Mouse (Mus musculus) limb, embryonic 13.5 days (tissue): ENCODE measurements around the gene Ky. TPM values are rescaled to one million over a fixed set of nuclear protein-coding genes. Genes with fewer than 3 reads are reported as not detected.
A peak's percentile ranks its signal among the peaks of the same experiment; 100 is the strongest.

Experiments used
- ATAC-seq: fragments of 200-750 bp; cut with Nextera tagmentation; 2 replicates; pipeline ENCODE4 v1.8.0; 2017; ENCODE audit warnings: low read depth, moderate number of reproducible peaks, moderate TSS enrichment; ENCODE audit not compliant: low FRiP score
- H3K27ac ChIP-seq: fragments of 300-500 bp; sonication (generic); 2 replicates; pipeline ENCODE4 v1.5.1; 2015; ENCODE audit warnings: inconsistent platforms, mild to moderate bottlenecking, moderate library complexity
- H3K27me3 ChIP-seq: fragments of 300-500 bp; sonication (generic); 2 replicates; pipeline ENCODE4 v1.6.1; 2015; ENCODE audit warnings: mild to moderate bottlenecking, inconsistent platforms
- H3K36me3 ChIP-seq: fragments of 300-500 bp; sonication (generic); 2 replicates; pipeline ENCODE4 v1.6.1; 2015; ENCODE audit warnings: inconsistent platforms, mild to moderate bottlenecking, moderate library complexity
- H3K4me1 ChIP-seq: fragments of 300-500 bp; sonication (generic); 2 replicates; pipeline ENCODE4 v1.6.1; 2015; ENCODE audit warnings: inconsistent platforms
- H3K4me2 ChIP-seq: fragments of 300-500 bp; sonication (generic); replicated peaks from 2 replicates; pipeline ENCODE4 v1.6.1; 2015; ENCODE audit warnings: inconsistent platforms, mild to moderate bottlenecking, moderate library complexity
- H3K4me3 ChIP-seq: fragments of 300-500 bp; sonication (generic); 2 replicates; pipeline ENCODE4 v1.5.1; 2015; ENCODE audit warnings: moderate library complexity, mild to moderate bottlenecking, inconsistent platforms
- H3K9ac ChIP-seq: fragments of 300-500 bp; sonication (generic); 2 replicates; pipeline ENCODE4 v1.6.1; 2015; ENCODE audit warnings: mild to moderate bottlenecking, inconsistent platforms
- H3K9me3 ChIP-seq: fragments of 300-500 bp; sonication (generic); 2 replicates; pipeline ENCODE4 v1.6.1; 2016; ENCODE audit warnings: inconsistent platforms
- WGBS: fragments of 180-500 bp; shearing (Covaris S2); methylation state at CpG from one replicate; pipeline ENCODE4 v1.1.7; 2015; 5-methylcytosine and 5-hydroxymethylcytosine counted together
- polyA plus RNA-seq: library from polyadenylated mRNA; unstranded; fragments of >200 nt; fragmentation: Nextera tagmentation; extraction: Ambion mirVana; gene quantifications from 2 replicates; pipeline ENCODE4 v1.2.1, GENCODE M21; 2015

The Ky gene
- polyA plus RNA-seq, 1 experiment from 2014 or later = 0.39 TPM

DNA sequence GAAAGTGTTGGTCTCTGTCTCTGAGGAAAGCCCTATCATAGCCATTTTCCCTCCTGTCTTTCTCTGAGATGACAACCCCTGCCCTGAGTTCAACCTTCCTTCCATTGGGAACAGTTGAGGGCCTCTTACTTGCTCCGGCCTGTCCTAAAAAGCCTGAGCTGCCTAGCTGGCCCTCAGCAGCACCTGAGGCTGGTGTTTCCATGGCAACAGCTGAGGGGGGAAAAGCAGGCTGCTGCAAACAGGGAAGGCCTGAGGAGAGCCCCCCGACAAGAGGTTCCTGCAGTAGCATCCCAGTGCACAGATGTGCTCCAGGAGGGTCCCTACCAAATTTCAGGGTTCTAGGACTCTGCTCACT lies 38.2 kb downstream of the Ky start:
- Histone ChIP-seq H3K4me3 (no peak overlapping the region), H3K27me3 (peaks cover 54% of the 10 kb centered on the region), H3K9ac (no peak overlapping the region), H3K27ac (no peak overlapping the region), H3K4me1 (peaks cover 21% of the 10 kb centered on the region), H3K9me3 (no peaks in the 10 kb centered on the region), H3K4me2 (no peak overlapping the region; the same call in 1 of the 2 replicates), H3K36me3 (no peaks in the 10 kb centered on the region)
- WGBS = 58% methylated on average over 2 of the region's 2 CpGs
- no peak for ATAC-seq

DNA sequence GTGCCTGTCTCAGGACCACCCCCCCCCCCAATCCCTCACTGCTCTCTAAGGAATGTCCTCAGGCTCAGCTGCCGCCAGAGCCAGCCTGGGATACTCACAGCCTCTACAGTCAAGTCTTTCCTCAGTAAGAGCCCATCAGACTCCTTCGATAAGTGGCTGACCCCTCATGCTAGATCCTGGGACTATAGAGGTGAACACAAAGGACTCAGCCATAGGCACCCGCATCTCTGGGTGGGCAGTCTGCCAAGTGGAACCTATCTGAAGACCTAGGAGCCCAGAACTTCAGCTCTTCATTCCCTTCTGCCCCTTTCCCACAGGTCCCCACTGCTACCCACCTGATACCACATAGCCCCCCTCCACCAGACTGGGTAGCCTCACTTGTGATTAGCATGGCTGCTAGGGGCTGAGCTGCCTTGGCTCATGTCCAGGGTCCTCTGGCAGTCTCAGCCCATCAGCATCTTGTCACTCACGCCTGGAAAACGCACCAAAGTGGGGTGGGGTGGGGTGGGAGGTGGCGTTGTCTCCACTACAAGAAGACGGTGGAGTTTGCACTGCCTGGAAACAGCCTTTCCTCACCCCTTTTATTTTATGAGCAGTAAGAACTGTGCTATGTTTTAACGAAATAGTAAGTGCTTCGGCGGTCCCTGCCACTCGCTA lies 38.7 kb downstream of the Ky start:
- peak overlapping the region; percentile 25; the same call in 1 of the 2 replicates for H3K9ac ChIP-seq
- peaks cover 54% of the 10 kb centered on the region for H3K27me3 ChIP-seq
- no peaks in the 10 kb centered on the region for H3K9me3 ChIP-seq

DNA sequence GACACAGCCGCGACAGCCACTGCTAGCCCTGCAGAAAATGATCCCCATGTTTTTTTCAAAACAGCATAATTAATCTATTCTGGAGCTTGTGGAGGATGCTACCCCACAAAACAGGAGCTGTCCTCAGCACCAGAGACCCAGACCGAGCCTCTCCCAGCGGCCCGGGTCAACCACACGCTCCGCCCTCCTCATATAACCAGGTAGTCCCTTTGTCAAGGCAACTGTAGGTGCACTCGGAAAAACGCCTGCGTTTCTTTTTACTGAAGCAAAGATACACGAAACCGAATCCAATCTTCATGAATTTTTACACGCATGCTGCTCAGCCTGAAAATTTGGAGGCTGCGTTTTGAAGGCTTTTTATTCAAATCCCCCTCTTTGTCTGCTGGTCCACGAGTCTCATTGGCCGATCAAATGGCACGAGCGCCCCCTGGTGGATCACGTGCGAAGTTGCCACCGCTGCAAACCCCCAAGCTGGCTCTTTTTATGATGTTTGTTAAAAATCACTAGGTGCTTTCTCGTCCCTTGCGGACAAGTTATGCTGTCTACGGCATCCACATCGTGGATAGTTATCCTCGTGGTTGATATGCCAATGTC lies 39.3 kb downstream of the Ky start:
- Histone ChIP-seq H3K4me3 (peak overlapping the region; percentile 39), H3K27ac (no peak overlapping the region), H3K36me3 (no peaks in the 10 kb centered on the region), H3K9ac (peak overlapping the region; percentile 25; the same call in 1 of the 2 replicates), H3K4me2 (peak overlapping the region; percentile 74), H3K27me3 (peaks cover 56% of the 10 kb centered on the region), H3K9me3 (no peaks in the 10 kb centered on the region), H3K4me1 (peaks cover 21% of the 10 kb centered on the region)
- ATAC-seq = peak; percentile 51; the same call in 1 of the 2 replicates
- WGBS = under 1% methylated on average over 26 of the region's 26 CpGs

More for the DNA sequence above, 38.7 kb downstream of the Ky start:
- Histone ChIP-seq H3K36me3 (no peaks in the 10 kb centered on the region), H3K4me3 (peak overlapping the region; percentile 39), H3K4me2 (peak overlapping the region; percentile 74), H3K4me1 (peaks cover 21% of the 10 kb centered on the region), H3K27ac (no peak overlapping the region)
- peak; percentile 55 for ATAC-seq
- WGBS = 20% methylated on average over 11 of the region's 11 CpGs

DNA sequence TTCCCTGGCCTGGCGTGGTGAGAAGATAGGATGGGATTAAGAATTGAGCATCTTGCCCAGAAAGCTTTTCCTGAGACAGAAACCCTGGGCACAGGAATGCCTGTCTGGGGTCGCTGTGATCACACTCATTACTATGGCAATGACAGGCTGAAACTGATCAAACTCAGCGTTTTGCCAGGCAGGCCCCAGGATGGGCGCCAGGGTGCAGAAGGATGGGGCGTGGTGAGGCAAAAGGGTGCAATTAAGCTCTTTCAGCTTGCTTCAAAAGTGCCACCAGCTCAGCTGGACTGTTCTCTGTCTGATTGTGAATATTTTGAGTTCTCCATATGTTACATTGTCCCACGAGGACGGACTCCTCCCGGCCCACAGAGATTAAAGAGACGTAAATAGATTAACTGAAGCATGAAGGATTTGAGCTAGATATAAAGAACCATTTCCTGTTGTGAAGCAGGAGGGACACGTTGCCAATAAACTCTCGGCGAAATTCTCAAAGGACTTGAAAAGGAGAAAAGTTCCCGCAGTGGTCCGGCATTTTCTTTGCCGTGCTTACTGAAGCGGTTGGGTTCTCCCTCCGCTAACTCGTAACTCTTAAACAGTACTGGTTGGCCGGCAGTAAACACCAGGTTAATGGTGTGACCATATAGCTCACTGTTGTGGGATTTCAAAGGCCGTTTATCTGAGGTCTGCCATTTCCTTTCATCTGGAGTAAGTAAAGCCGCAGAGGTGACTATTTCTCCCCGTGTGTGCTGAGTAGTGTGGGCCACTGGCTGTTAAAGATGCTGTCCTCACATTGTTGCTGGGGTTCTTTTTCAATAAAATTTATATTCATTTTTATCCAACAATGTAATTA lies 40.1 kb downstream of the Ky start:
- Histone ChIP-seq H3K4me1 (peaks cover 21% of the 10 kb centered on the region), H3K27me3 (peaks cover 56% of the 10 kb centered on the region), H3K4me3 (peak overlapping the region; percentile 39), H3K4me2 (peak overlapping the region; percentile 74), H3K9ac (no peak overlapping the region), H3K9me3 (no peaks in the 10 kb centered on the region), H3K27ac (no peak overlapping the region), H3K36me3 (no peaks in the 10 kb centered on the region)
- ATAC-seq = 0 out of 2 replicates have a peak, but pooled peaks have one; percentile 2
- WGBS = 16% methylated on average over 22 of the region's 22 CpGs

DNA sequence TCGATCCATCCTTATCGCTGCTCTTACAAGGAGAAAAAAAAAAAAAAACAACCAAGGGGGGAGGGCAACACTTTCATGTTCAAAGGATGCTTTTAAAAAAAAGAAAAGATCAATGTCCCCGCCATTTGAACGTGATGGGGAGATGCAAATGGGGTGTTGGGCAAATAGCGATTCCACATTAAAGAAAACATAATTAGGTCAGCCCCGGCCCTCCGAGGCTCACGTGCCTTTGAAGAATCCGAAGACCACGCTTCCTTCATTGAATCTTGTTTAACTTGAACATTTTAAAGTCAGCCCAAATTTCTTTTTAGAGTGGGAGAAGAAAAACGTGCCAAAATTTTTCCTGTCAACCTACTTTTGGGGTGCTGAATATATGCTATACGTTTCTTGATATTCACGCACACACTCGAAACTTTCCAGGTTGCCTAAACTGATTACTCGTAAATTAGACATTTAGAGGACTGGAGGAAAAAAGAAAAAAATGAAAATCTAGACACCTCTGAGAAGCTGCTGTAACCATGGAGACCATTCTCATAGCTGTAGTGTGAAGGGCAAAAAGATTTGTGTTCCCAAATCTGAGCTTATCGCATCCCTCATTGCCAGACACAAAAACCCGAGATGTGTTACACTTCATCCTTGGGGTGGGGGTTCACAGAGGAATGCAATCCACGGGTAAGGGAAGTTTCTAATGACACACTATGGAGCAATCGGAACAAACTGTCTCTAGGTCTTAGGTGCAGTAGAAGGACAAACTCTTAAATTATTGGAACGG lies 40.9 kb downstream of the Ky start:
- Histone ChIP-seq H3K9ac (no peak overlapping the region), H3K27ac (no peak overlapping the region), H3K36me3 (no peaks in the 10 kb centered on the region), H3K4me1 (peaks cover 21% of the 10 kb centered on the region), H3K4me2 (no peak overlapping the region), H3K4me3 (no peak overlapping the region), H3K9me3 (no peaks in the 10 kb centered on the region), H3K27me3 (peaks cover 61% of the 10 kb centered on the region)
- ATAC-seq = no peak
- WGBS = 40% methylated on average over 20 of the region's 20 CpGs

DNA sequence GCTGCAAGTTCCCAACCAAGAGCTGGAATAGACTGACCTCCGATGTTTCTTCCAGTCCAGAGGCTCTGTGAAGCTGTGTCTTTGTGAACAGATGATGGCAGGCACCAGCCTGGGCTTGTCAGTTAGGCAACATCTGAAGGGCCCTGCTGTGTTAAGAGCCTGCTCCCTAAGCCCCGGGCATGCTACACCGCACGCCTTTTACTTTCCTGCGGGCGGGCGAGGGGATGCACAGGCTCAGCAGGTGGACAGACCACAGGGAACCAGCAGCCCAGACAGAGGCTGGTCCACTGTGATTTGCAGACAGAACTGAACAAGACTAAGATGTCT lies 41.4 kb downstream of the Ky start:
- Histone ChIP-seq H3K4me2 (no peak overlapping the region), H3K27ac (no peak overlapping the region), H3K4me1 (peaks cover 21% of the 10 kb centered on the region), H3K27me3 (peaks cover 61% of the 10 kb centered on the region), H3K9me3 (no peaks in the 10 kb centered on the region), H3K9ac (no peak overlapping the region), H3K4me3 (no peak overlapping the region), H3K36me3 (no peaks in the 10 kb centered on the region)
- 37% methylated on average over 7 of the region's 7 CpGs for WGBS
- ATAC-seq = no peak

DNA sequence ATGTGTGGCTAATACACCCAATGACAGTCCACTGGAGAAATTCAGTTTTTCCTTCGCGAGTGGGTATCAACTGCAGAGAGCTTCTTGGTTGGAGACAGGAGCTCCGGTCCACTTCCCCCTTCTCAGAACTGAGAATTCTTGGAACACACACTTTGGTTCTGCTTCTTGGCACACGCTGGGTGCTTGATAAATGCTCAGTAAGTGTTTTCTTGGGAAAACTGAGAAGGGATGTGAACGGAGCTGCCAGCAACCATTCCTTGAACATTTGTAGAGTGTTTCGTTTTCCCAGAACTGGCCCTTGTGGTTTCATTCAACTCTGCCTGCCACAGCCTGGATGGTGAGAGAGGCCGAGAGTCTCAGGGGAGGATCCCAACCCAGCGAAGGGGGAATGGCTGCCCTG lies 43.7 kb downstream of the Ky start:
- Histone ChIP-seq H3K4me3 (no peak overlapping the region), H3K4me1 (peaks cover 18% of the 10 kb centered on the region), H3K9ac (no peak overlapping the region), H3K36me3 (no peaks in the 10 kb centered on the region), H3K27ac (no peak overlapping the region), H3K4me2 (no peak overlapping the region), H3K9me3 (no peaks in the 10 kb centered on the region), H3K27me3 (peaks cover 41% of the 10 kb centered on the region)
- ATAC-seq = no peak
- WGBS = 73% methylated on average over 8 of the region's 8 CpGs

DNA sequence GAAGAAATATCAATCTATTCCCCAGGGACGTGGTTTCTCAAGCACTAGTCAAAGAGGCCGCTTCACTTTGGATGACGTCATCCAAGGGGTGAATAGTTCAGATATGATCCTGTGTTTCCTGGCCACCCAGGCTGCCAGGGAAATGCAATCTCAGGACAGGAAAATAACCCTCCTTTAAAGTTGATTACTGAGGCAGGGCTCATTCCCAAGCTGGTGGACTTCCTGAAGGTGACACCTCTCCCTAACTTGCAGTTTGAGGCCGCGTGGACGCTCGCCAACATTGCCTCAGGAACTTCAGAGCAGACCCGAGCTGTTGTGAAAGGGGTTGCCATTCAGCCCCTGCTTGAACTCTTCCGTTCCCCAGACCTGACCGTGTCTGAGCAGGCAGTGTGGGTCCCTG lies 46.2 kb downstream of the Ky start:
- H3K27ac ChIP-seq = no peak overlapping the region
- no peak overlapping the region for H3K4me2 ChIP-seq
- no peaks in the 10 kb centered on the region for H3K9me3 ChIP-seq
- peaks cover 22% of the 10 kb centered on the region for H3K27me3 ChIP-seq
- H3K4me3 ChIP-seq = no peak overlapping the region
- no peaks in the 10 kb centered on the region for H3K4me1 ChIP-seq
- ATAC-seq = no peak
- WGBS = 62% methylated on average over 10 of the region's 10 CpGs
- H3K36me3 ChIP-seq = no peaks in the 10 kb centered on the region
- no peak overlapping the region for H3K9ac ChIP-seq

DNA sequence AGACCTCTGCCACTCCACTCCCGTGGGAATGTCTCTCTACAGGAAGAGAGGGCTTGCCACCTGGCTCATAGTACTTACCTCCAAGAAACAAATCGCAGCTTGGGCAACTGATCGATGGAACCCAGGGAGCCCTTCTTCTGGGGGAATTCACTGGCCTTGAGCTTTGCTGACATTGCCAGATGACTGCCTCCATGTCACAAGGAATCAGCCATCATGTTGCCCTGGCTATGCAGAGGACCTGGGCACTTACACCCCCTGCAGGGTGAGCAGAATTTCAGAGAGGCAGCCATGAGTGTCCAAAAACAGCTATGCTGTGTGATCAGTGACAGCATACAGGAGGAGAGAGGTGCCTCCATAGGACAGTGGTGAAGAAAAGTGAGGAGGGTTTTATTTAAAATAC lies 48.2 kb downstream of the Ky start:
- no peak overlapping the region for H3K4me3 ChIP-seq
- no peak overlapping the region for H3K9ac ChIP-seq
- WGBS = 83% methylated on average over 3 of the region's 3 CpGs
- peaks cover 8% of the 10 kb centered on the region; the same call in 1 of the 2 replicates for H3K27me3 ChIP-seq
- 0 out of 2 replicates have a peak, but pooled peaks cover 4% of the 10 kb centered on the region for H3K9me3 ChIP-seq
- H3K4me1 ChIP-seq = no peaks in the 10 kb centered on the region
- H3K4me2 ChIP-seq = no peak overlapping the region
- H3K27ac ChIP-seq = no peak overlapping the region
- no peaks in the 10 kb centered on the region for H3K36me3 ChIP-seq
- no peak for ATAC-seq

DNA sequence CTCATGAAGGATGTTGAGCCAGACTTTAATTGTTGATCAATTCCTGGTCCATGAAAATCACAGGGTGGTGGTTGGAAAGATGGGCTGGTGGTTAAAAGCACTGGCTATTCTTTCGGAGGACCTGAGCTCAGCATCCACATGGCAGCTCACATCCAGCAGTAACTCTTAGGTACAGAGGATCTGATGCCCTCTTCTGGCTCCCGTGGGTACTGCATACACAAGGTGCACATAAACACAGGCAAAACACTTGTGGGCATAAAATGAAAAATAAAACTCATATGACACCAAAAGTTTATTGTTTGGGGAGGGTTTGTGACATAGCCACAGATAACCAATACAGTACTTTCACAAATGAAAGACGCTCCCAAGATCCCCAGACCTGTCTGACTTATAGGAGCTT lies 52.9 kb downstream of the Ky start:
- Histone ChIP-seq H3K4me1 (no peaks in the 10 kb centered on the region), H3K27ac (no peak overlapping the region), H3K9me3 (0 out of 2 replicates have a peak, but pooled peaks cover 4% of the 10 kb centered on the region), H3K4me3 (no peak overlapping the region), H3K4me2 (no peak overlapping the region), H3K9ac (no peak overlapping the region), H3K36me3 (no peaks in the 10 kb centered on the region), H3K27me3 (no peaks in the 10 kb centered on the region)
- no peak for ATAC-seq
- WGBS = 90% methylated on average over 3 of the region's 3 CpGs

DNA sequence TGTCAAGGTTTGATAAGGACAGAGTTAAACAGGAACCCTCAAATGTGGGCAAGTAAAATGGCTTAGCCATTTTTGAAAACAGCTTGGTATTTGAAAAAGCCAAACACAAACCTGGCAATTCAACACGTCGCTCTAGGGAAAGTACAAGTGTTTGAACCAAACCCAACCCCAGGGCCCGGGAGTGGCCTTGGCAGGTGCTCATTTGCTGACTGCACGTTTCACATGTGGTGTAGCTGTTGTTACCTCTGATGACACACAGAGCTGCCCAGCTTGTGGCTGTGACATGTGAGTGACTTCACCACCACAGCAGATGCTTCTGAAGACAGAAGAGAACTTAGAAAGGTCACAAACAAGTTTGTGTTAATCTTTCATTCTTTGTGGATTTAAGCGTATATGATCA lies 67.3 kb downstream of the Ky start:
- Histone ChIP-seq H3K9ac (no peak overlapping the region), H3K27ac (no peak overlapping the region), H3K9me3 (peaks cover 5% of the 10 kb centered on the region; the same call in 1 of the 2 replicates), H3K36me3 (no peaks in the 10 kb centered on the region), H3K27me3 (no peaks in the 10 kb centered on the region), H3K4me1 (peaks cover 25% of the 10 kb centered on the region), H3K4me2 (no peak overlapping the region), H3K4me3 (no peak overlapping the region)
- 59% methylated on average over 5 of the region's 5 CpGs for WGBS
- ATAC-seq = no peak

DNA sequence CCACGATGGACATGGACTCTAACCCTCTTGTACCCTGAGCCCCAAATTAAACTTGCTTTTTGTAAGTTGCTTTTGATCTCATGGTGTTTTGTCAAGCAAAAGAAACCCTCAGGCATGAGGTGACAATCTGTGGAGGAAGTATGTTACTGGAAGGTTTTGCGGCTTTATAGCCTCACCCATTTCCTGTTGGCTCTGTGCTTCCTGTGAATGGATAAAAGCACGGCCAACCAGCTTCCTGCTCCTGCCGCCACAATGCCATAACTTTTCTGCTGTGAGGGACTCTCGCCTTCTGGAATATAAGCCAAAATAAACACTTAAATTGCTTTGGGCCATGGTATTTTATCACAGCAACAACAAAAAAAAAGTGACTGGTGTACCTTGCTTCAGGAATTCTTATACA lies 71.9 kb downstream of the Ky start:
- H3K4me3 ChIP-seq = no peak overlapping the region
- ATAC-seq = no peak
- H3K27ac ChIP-seq = no peak overlapping the region; the same call in 1 of the 2 replicates
- 42% methylated on average over 5 of the region's 5 CpGs for WGBS
- no peaks in the 10 kb centered on the region for H3K9me3 ChIP-seq
- no peak overlapping the region for H3K4me2 ChIP-seq
- H3K27me3 ChIP-seq = no peaks in the 10 kb centered on the region
- H3K4me1 ChIP-seq = peaks cover 22% of the 10 kb centered on the region
- H3K36me3 ChIP-seq = no peaks in the 10 kb centered on the region
- no peak overlapping the region for H3K9ac ChIP-seq
